Mouse (Mus musculus) activated CD4-positive, CD25-positive, alpha-beta regulatory T cell, adult 4 months (primary cell): ENCODE measurements around the gene Smug1. TPM values are rescaled to one million over a fixed set of nuclear protein-coding genes. Genes with fewer than 3 reads are reported as not detected.

ENCODE experiments used
- ATAC-seq: one replicate; pipeline ENCODE4 v1.8.0; 2017
- polyA plus RNA-seq, 2 experiments: library from polyadenylated mRNA; unstranded; fragments of 100-300 nt; shearing (Covaris generic); gene quantifications; one replicate each; pipeline ENCODE4 v1.2.1; 2017

Gene Smug1
- 1 to 10 TPM; 4.0 to 5.8 TPM for polyA plus RNA-seq

DNA sequence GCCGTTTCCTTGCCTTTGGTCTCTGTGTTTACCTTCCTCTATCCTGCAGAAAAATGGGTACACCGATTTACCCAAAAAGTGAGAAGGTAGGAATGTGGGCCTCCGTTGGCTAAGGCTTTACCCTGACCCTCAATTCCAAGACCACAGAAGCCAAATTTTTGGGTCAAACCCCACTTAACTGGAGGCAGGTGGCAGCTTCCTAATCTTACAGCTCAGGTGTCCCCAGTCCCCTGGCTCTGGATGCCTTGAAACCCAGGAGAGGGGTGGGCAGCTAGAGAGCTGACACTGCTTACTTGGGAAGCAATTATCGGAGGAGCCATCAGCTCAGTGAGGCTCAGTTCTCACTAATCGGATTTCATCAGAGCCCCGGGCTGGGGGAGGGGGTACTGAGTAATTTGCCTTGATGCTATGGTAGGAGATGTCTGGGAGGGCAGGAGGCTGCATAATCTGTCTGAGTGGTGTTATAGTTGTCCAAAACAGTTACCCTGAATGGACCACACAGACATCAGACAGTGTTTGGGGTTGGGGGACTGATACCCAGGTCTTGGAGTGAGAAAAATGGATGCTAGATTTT is at the start of gene Smug1:
Gene Smug1, minus strand, starts transcription at position 51 of the 574 bp plus-strand sequence.
- no peak for ATAC-seq

DNA sequence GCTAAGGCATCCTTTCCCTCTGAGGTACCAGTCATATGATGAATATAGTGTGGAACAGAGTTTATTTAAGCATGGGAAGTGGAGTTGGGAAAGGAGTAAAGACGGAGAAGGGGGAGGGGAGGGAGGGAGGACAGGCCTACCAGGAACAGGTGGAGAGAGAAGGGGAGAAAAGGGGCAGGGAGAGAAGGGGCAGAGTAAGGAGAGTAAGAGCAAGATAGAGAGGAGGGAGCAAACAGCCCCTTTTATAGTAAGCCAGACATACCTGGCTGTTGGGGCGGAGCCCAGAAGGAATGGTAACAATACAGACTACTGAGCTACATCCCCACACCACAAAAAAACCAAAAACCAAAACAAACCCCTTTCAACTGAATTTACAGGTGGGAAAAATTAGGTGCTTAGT is 49.2 kb upstream of the Smug1 start:
- no peak for ATAC-seq

DNA sequence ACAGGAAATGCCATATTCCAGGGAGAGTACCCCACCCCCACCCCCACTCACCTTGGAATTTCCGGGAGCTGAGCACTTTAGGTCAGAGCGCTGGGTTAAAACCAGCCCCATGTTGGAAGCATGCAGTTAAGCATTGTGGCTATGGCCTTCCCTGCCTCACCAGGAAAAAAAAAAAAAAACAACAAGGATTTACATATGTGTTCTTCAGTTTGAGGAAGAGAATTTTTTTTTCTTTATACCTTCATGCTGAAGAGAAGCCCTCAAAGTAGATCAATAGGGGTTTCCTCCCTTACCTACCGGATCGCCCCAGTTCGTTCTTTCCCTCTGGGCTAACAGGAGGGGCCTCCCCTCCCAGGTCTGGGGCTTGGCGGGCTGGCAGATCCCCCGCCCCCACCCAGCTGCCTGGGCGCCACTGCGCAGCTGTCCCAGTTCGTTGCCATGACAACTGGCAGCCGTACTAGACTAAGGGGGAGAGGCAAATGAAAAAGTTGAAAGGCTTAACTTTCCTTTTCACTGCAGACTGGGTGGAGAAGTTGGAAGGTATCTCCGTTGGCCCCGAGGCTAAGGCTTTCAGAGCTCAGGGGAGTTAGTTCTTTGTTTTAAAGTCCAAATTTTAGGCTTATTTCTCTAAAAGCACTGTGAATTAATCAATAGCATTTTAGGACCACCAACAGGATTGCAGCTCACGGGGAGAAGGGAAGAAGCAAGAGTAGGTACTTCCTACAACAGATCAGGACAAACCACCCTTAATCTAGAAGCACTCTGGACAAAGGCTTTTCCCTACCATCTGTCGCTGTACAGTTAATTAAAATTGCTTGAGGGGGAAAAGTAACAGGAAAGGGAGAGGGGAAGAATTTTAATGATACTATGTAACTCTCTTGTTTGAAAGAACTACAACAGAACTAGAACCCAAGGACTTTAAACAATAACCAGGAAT is 48.3 kb upstream of the Smug1 start:
- ATAC-seq = peak; percentile 94

DNA sequence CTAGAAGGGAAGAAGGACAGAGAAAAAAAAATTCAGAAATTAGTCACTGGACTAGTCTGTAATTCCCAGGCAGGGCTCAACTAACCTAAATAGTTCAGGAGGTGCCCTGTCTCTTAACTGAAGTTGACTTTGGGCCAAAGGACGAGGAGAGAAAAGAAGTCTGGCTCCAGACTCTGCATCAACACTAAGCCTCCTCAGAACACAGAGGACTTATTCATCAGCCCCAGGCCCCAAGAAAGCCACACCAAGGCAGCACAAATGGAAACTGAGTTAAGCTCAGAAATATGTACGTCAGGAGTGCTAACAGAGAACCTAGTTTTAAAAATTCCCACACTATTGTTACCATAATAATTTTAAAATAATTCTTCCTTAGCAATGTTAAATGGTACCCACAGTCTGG is 47.3 kb upstream of the Smug1 start:
- no peak for ATAC-seq

DNA sequence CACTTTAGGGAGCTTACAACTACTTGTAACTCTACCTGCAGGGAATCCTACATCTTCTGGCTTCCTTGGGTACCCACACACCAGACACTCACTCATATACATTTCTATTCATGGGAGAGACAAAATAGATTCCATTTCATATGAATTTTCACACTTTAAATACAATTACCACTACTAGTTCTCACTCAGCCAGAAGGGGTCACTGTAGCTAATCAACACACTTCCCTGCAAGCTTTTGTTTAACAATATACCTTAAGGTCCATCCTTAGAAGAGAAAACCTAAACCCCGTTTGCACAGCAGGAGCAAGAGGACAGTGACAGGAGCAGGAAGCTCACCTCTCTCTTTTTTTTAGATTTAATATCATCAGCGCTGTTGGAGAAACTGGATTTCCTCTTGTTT is 38.3 kb upstream of the Smug1 start:
- ATAC-seq = peak; percentile 28

DNA sequence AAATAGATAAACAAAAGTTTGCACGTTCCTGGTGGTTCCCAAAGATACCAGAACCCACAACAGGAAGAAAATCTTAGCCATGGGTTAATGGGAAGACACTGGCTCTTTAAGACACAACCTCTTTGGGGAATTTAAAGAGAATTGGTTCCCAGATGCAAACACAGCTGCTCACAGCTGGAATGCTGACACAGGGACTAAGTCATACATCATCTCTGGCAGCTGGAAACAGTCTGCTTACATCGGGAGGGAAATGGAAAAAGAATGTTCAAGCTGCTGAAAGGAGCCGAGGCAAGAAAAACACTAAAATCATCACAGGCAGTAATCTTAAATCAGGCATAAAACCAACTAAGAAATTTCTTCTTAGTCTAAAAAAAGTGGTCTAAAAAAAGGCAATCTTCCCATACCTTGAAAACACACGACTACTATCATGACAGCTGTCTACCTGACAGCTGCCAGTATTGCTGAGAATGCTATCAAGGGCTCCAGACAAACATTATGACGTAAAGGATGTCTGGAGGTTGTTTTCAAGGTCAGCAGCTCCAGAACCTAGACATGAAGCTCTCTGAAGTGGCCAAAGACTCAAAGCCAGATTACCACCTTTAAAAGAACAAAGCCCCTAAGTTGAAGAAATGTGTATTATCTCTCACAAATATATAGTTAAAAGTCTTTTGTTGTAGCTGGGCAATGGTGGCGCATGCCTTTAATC is 35.3 kb upstream of the Smug1 start:
- ATAC-seq = no peak

DNA sequence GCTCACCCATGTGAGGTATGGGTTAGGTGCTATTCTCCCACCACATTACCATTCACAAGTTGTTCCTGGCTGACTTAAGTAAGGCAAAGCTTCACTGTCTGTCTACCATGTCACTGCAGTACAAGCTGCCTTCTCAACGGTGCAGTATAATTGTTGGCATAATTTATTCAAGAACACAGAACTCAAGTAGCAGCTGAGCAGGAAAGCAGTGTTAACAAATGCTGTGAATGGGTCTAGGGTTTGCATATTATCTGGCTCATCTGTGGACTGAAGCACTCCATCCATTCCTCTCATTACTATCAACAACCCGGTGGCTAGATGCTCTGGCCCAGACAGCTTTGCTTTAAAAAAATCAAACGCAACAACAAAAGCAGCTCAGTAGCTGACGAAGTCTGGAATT is 30.9 kb upstream of the Smug1 start:
- ATAC-seq = no peak

DNA sequence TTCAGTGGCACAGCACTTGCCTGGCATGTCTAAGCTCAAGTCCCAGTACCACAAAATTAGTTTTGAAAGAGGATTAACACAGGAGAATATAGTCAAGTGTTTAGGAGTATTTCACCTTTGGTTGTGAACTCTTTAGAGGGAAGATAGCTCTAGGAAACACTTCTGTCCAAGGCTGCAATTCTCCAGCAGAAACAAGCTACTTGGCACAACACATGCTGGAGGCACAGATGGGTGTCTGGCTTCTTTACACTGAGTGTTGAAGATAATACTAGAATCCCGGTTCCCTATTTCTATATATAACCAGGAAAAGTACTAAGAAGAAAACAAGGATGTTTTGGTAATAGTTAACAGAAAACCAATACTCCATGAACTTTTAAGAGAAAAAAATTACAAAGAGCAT is 29.9 kb upstream of the Smug1 start:
- no peak for ATAC-seq

DNA sequence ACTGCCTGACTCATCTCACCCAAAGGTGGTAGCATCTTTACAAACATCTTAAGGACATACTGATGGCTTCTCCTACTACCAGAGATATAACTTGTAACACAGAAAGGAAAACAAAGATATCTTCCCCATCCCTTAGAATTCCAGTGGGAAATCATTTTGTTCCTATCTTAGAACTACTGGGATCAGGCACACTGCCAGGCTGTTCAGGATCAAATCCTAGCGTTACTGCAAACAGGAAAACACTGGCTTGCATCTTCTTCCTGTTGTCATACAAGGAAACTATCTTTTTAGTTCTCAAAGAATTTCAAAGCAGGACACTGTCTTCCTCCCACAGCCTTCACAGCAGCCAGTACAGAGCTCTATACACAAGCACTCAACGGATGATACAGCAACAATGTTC is 26.7 kb upstream of the Smug1 start:
- no peak for ATAC-seq

DNA sequence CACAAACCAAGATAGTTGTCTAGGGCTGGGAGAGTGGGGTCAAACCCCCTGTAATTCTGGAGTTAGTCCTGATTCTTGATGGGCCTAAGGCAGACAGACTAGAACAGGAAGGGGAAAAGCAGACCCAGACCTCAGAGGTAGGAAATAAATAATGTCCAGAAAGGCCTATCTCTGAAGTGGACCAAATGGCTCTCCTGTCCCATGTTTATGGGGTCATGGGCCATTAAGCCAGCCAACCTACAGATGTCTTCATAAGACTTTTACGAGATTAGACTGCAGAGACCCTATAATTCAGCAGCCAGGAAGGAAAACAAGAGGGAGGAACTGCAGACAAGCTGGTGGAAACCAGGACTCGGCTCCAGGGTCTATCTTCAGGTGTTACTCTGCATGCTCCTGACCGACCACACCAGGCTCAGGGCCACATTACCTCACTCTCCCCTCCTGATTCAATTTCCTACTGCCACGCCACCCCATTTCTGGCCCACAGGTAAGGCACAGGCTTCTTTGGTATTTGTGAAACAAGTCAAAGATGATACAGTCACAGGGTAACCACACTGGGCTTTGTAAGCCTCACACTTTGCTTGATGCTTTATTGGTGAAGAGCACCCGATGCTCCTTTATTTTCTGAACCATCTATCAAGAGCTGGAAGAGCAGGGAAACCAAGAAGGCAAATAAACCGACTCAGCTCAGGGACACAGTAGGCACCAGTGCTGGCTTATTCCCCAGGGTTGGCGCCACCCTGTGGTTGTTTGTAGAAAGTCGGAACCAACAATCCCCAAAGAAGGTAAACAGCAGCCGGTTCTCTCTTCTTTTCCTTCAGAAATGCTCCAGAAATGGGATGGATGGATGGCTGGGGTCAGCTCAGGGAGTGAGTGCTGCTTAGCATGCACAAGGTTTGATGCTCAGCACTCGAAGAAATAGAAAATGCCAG is 23.9 kb upstream of the Smug1 start:
- peak; percentile 40 for ATAC-seq

DNA sequence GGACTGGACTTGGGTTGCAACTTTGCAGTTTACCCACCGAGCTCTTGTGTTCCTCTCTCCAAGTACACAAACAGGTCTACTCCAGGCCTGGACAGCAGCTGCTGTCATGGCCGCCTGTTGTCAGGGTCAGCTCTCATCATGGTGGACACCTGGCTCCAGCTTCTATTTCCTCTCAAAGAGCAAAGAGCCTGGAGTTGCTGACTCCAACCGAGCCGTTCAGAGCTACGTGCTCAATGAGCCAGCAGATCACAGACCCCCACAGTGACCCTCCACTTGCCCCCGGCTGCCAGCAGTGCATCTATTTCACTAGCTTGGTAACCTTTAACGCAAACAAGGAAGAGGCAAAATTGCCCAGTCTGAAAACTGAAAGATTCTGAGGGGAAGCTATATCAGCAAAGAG is 23.2 kb upstream of the Smug1 start:
- no peak for ATAC-seq

DNA sequence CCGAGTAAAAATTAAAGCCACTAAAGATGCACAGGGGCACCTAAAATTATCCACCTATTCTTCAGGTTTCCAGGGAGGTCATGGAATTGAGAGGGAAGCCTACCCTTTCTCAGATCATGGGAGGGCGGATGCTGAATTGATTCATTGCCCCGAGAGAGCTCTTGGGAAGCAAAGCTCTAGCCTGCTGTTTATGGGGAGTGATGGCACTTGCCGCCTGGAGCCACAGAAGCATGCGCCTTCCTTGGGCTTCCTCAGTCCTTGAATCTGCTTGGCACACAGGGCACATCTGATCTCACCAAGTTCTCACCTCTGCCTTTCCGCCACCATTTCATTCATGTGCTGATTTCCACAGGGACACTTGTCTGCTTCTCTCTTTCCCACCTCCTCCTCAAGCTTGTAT is 20.9 kb upstream of the Smug1 start:
- no peak for ATAC-seq

DNA sequence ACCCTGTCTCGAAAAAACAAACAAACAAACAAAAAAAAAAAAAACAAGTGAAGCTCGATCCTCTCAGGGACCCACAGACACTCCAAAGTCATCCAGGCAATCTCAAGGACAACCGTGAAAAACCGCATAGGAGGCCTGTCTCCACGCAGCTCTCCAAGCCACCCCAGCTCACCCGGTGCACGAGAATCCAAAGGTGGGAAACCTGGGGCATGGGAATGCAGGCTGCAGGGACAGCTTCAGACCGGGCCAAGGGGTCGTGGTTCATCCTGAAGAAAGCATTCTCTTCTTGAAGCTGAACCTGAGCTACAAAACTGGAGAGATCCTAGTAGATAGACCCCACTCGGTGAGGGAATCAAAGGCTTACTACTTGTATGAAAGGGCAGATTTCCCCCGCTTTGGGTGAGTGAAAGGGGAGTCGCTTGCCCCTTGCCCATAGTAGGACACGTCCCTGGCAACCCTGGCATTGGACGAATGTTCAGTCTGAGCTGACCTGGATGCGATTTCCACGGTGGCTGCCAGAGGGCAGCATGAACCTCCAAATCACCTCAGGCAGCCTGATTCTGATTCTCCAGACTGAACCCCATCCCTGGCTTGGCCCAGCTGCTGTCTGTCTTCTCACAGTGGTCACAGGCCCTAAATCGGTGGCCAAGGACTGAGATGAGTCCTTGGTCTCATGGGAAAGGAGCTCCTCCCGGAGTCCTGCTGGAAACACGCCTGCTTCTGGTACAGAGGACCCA is 18.7 kb upstream of the Smug1 start:
- ATAC-seq = no peak

DNA sequence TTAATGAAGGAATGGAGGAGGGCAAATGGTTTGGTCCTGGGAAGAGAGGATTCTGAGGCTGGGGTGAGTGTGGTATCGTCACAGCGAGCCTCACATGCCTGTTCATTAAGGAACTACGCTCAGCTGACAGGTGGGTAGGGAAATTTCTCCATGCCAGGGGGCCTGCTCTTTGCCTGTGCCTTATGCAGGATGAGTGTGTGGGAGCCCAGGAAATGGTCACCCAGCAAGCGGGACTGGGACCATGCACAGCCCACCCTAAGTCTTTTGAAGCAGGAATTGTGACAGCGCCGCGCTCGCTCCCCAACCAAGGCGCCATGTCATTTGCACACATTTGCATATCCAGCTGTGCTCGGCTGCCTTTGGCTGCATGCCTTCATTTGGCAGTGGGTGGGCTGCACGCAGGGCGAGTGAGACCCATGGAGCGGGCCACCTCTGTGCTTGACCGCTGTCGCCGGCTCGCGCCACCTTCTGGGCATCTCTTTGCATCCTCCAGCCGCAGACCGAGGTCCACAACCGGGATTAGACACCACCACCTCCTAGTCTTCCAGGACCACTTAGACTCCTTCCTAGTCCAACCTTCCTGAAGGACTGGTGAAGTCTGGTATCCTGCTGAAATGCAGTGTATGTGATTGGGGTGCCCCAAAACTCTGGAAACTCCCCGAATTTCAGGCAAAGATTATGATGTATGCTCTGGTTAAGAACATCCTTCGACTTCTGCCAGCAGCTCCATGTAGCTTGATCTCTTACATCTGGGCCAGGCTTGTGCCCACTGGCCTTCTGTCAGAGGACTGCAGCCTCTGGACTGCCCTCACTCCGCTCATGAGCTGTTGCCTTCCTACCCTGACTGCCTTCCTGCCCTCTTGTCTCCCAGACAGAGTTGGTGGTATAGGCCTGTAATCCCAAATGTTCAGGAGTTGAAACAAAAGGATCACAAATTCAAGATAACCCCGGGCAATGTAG is 17.0 kb upstream of the Smug1 start:
- no peak for ATAC-seq

DNA sequence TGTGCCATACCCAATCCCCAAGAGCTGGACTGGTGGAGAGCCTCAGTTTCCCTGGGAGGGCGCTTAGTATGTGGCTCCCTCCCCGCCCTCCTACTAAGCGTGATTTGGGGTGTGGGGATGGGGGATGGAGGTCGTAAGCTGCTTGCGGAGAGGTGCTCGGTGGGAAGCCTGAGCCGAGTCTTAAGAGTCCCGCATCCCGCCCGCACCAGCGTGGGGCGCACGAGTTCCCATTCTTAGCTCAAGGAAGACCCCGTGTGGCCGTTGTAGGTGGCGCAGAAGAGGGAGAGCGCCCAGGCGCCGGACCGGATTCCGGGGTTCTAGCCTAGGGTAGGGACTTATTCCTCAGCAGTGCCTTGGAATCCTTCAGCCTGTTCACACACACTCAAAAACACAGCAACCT is 16.2 kb upstream of the Smug1 start:
- ATAC-seq = peak; percentile 65

DNA sequence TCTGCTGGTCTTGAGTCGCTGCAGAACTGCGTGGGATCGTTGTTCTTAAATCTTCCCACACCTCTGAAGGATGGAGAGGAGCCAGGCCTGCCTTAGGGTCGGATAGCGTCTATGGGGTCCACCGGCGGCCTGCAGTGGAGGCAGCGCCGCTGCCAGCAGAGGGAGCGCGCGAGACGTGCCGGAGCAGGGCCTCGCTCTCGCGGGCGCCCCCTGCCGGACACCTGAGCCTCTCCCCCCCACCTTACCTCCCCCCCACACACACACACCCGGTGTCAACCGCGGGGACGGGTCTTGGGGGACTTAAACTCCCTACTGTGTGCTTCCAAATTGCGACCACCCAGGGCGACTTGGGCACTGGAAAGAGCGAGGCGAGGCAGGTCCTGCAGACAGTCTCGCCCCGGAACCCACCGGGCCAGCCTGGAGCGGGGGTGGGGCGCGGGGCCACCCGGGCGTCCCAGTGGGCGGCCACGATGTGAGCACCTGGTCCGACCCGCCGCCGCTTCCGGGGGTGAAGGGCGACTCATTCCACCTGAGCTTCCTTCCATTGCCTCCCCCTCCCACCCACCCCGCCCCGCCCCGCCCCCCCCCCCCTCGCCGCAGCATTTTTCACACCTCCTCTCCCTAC is 15.4 kb upstream of the Smug1 start:
- ATAC-seq = peak; percentile 55

DNA sequence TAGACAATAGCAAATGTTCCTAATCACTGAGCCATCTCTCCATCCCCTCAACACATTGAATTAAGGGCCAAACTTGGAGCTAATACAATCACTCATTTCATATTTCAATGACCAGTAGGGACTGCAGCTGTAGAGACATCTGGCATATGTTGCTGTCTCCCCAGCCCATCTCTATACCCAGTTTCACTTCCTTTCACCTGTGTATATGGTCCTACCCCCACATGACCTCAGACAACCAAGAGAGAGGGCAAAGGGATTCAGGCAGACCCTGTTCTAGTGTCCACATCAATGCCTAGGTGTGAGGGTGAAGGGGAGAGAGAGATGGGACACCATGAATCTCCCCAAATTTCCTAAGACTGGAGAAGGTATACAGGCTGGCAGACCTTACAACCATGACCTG is 13.5 kb upstream of the Smug1 start:
- no peak for ATAC-seq

DNA sequence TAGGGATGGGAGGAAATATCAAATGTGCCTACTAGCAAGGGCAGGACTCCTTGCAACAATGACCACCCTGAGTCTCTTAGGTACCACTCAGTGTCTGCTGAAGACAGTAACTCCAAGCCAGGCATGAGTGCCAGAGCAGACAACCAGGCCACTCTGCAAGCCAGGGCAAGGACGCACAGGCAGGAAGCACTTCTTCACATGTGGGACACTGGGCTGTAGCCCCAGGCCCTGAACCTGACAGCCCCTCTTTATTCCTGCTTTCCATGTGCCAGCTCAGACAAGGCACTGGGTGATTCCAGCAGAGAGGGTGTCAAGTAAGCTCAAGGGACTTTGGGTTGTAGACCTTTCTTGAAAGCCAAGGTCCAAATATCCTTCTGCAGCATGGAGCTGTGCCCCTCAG is 11.9 kb upstream of the Smug1 start:
- no peak for ATAC-seq

DNA sequence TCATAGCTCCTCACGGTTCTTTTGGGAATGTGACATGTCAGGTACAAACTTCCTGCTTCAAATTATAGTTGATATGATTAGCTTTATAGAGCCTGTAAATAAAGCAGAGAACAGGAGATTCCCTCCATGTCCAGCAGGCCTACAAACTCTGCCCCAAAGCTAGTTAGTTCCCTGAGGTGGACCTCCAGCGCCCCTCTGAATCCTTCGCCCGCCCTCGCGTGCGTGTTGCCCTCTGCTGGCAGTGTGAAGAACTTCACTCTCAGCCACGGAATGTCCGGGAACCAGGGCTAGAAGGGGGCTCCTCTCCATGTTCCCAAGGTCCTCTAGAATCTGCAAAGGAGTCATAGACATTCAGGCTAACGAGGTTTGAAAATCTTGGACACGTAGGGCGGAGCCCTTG is 11.2 kb upstream of the Smug1 start:
- no peak for ATAC-seq

DNA sequence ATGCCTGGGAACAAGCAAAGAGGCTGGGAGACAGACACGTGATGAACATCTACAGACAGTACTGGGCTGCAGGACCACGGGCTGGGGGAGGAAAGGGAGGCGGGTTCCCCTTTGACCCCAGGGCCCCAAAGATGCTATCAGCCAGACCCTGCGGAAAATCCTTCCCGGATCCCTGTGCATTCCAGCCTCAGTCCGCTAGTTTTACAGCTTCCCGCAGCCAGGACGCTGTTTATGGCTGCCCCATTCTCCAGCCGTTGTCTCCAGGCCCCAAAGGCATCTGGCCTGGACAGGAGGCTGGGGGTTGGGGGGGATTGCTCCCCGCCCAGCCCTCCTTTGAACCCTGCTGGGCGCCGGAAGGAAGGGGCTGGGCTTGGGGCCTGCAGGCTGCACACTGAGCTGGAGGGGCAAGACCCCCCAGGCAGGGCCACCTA is 10.7 kb upstream of the Smug1 start:
- ATAC-seq = no peak
